Mouse (Mus musculus) limb, embryonic 13.5 days (tissue): ENCODE measurements around the gene Plxnb3. TPM values are rescaled to one million over a fixed set of nuclear protein-coding genes. Genes with fewer than 3 reads are reported as not detected.

ENCODE experiments used
- ATAC-seq: fragments of 200-750 bp; cut with Nextera tagmentation; 2 replicates; pipeline ENCODE4 v1.8.0; 2017; ENCODE audit warnings: low read depth, moderate number of reproducible peaks, moderate TSS enrichment; ENCODE audit not compliant: low FRiP score
- H3K27ac ChIP-seq: fragments of 300-500 bp; sonication (generic); 2 replicates; pipeline ENCODE4 v1.5.1; 2015; ENCODE audit warnings: inconsistent platforms, mild to moderate bottlenecking, moderate library complexity
- H3K27me3 ChIP-seq: fragments of 300-500 bp; sonication (generic); 2 replicates; pipeline ENCODE4 v1.6.1; 2015; ENCODE audit warnings: mild to moderate bottlenecking, inconsistent platforms
- H3K36me3 ChIP-seq: fragments of 300-500 bp; sonication (generic); 2 replicates; pipeline ENCODE4 v1.6.1; 2015; ENCODE audit warnings: inconsistent platforms, mild to moderate bottlenecking, moderate library complexity
- H3K4me1 ChIP-seq: fragments of 300-500 bp; sonication (generic); 2 replicates; pipeline ENCODE4 v1.6.1; 2015; ENCODE audit warnings: inconsistent platforms
- H3K4me2 ChIP-seq: fragments of 300-500 bp; sonication (generic); replicated peaks from 2 replicates; pipeline ENCODE4 v1.6.1; 2015; ENCODE audit warnings: inconsistent platforms, mild to moderate bottlenecking, moderate library complexity
- H3K4me3 ChIP-seq: fragments of 300-500 bp; sonication (generic); 2 replicates; pipeline ENCODE4 v1.5.1; 2015; ENCODE audit warnings: moderate library complexity, mild to moderate bottlenecking, inconsistent platforms
- H3K9ac ChIP-seq: fragments of 300-500 bp; sonication (generic); 2 replicates; pipeline ENCODE4 v1.6.1; 2015; ENCODE audit warnings: mild to moderate bottlenecking, inconsistent platforms
- H3K9me3 ChIP-seq: fragments of 300-500 bp; sonication (generic); 2 replicates; pipeline ENCODE4 v1.6.1; 2016; ENCODE audit warnings: inconsistent platforms
- WGBS: fragments of 180-500 bp; shearing (Covaris S2); methylation state at CpG from one replicate; pipeline ENCODE4 v1.1.7; 2015; 5-methylcytosine and 5-hydroxymethylcytosine counted together
- polyA plus RNA-seq: library from polyadenylated mRNA; unstranded; fragments of >200 nt; fragmentation: Nextera tagmentation; extraction: Ambion mirVana; gene quantifications from 2 replicates; pipeline ENCODE4 v1.2.1, GENCODE M21; 2015

The Plxnb3 gene
- polyA plus RNA-seq, 1 experiment from 2014 or later = 0.48 TPM

GRCm38 (mm10) chrX:73744774-73745481, 12.0 kb upstream of the Plxnb3 start:
- Histone ChIP-seq H3K4me1 (no peaks in the 10 kb centered on the region), H3K4me2 (no peak overlapping the region), H3K27me3 (no peaks in the 10 kb centered on the region), H3K27ac (no peak overlapping the region), H3K9me3 (no peaks in the 10 kb centered on the region), H3K36me3 (no peaks in the 10 kb centered on the region), H3K9ac (no peak overlapping the region), H3K4me3 (no peak overlapping the region)
- 70% methylated on average over 1 of the region's 1 CpGs for WGBS
- ATAC-seq = no peak

DNA sequence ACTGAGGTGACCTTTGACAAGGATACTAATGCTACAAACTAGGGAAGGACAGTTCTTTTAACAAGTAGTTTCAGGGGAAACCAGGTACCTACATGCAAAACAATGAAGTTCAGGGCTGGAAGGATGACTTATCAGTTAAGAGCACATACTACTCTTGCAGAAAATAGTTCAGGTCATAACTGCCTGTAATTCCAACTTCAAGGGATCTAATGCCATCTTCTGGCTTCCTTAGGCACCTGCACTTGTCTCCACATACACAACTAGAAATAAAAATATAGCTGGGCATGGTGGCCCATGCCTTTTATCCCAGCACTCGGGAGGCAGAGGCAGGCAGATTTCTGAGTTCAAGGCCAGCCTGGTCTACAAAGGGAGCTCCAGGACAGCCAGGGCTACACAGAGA, 7.9 kb upstream of the Plxnb3 start:
- WGBS = 85% methylated on average over 1 of the region's 1 CpGs
- no peak overlapping the region for H3K9ac ChIP-seq
- H3K9me3 ChIP-seq = no peaks in the 10 kb centered on the region
- no peak overlapping the region for H3K4me3 ChIP-seq
- H3K27ac ChIP-seq = no peak overlapping the region
- no peaks in the 10 kb centered on the region for H3K36me3 ChIP-seq
- H3K4me1 ChIP-seq = no peaks in the 10 kb centered on the region
- no peaks in the 10 kb centered on the region for H3K27me3 ChIP-seq
- no peak overlapping the region for H3K4me2 ChIP-seq
- no peak for ATAC-seq

GRCm38 (mm10) chrX:73758611-73759290, 1.9 kb downstream of the Plxnb3 start:
- 83% methylated on average over 13 of the region's 13 CpGs for WGBS
- H3K9ac ChIP-seq = no peak overlapping the region
- no peak overlapping the region for H3K27ac ChIP-seq
- no peak overlapping the region for H3K4me3 ChIP-seq
- H3K4me2 ChIP-seq = no peak overlapping the region
- no peaks in the 10 kb centered on the region for H3K4me1 ChIP-seq
- H3K27me3 ChIP-seq = peaks cover 10% of the 10 kb centered on the region; the same call in 1 of the 2 replicates
- H3K36me3 ChIP-seq = no peaks in the 10 kb centered on the region
- H3K9me3 ChIP-seq = no peaks in the 10 kb centered on the region
- no peak for ATAC-seq

DNA sequence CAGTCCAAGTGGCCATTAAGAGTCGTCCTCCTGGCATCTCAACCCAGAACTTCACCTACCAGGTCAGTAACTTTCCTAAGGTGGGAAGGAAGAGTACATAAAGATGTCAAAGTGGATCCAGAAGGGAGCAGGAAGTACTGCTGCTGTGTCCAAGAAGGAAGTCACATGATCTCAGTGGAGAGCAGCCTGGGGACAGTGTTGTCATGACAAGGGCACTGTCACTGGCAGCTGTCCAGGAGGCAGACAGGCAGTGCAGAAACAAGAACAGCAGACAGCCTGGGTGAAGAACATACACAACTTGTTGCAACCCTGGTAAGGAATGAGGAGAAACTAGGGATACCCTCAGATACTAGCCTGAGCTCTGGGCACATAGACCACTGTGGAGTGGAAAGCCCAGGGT, 8.4 kb downstream of the Plxnb3 start:
- ATAC-seq = no peak
- Histone ChIP-seq H3K4me3 (no peak overlapping the region), H3K27me3 (no peaks in the 10 kb centered on the region; the same call in 1 of the 2 replicates), H3K9ac (no peak overlapping the region), H3K9me3 (no peaks in the 10 kb centered on the region), H3K27ac (no peak overlapping the region), H3K4me2 (no peak overlapping the region), H3K4me1 (no peaks in the 10 kb centered on the region), H3K36me3 (no peaks in the 10 kb centered on the region)
- WGBS = 65% methylated on average over 1 of the region's 1 CpGs

DNA sequence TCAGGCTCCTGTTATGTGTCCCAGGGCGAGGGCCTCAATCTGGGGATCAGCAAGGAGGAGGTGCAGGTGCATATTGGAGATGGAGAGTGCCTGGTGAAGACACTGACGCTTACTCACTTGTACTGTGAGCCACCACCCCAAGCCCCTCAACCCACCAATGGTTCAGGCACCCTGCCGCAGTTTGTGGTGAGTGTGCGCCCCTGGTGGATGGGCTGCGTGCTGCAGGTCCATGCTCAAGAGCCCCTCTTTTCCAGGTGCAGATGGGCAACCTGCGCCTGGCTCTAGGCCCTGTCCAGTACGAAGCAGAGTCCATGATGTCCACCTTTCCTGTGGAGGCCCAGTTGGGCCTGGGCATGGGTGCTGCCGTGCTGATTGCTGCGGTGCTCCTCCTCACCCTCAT, 10.4 kb downstream of the Plxnb3 start:
- no peaks in the 10 kb centered on the region for H3K9me3 ChIP-seq
- no peak overlapping the region for H3K4me2 ChIP-seq
- H3K9ac ChIP-seq = no peak overlapping the region
- H3K4me3 ChIP-seq = no peak overlapping the region
- ATAC-seq = no peak
- no peaks in the 10 kb centered on the region; the same call in 1 of the 2 replicates for H3K27me3 ChIP-seq
- WGBS = 48% methylated on average over 9 of the region's 9 CpGs
- no peaks in the 10 kb centered on the region for H3K4me1 ChIP-seq
- H3K36me3 ChIP-seq = no peaks in the 10 kb centered on the region
- no peak overlapping the region for H3K27ac ChIP-seq

- Histone ChIP-seq H3K9ac (0 out of 2 replicates have a peak within 1 kb of the TSS, but pooled peaks have one; percentile 13), H3K9me3 (no peaks in the 10 kb centered on the region), H3K4me2 (no peak within 1 kb of the TSS), H3K36me3 (peaks cover 30% of the 10 kb centered on the region), H3K4me3 (no peak within 1 kb of the TSS), H3K27ac (no peak within 1 kb of the TSS; the same call in 1 of the 2 replicates), H3K4me1 (0 out of 2 replicates have a peak, but pooled peaks cover 7% of the 10 kb centered on the region), H3K27me3 (no peaks in the 10 kb centered on the region)
- peak; percentile 17; the same call in 1 of the 2 replicates for ATAC-seq
- 38% methylated on average over 9 of the region's 9 CpGs for WGBS
These were observed 17.4 kb downstream of the Plxnb3 start, which contains the start of gene Srpk3 for GRCm38 (mm10) chrX:73774168-73774760. Gene Srpk3, plus strand, starts transcription at chrX:73774405.

DNA sequence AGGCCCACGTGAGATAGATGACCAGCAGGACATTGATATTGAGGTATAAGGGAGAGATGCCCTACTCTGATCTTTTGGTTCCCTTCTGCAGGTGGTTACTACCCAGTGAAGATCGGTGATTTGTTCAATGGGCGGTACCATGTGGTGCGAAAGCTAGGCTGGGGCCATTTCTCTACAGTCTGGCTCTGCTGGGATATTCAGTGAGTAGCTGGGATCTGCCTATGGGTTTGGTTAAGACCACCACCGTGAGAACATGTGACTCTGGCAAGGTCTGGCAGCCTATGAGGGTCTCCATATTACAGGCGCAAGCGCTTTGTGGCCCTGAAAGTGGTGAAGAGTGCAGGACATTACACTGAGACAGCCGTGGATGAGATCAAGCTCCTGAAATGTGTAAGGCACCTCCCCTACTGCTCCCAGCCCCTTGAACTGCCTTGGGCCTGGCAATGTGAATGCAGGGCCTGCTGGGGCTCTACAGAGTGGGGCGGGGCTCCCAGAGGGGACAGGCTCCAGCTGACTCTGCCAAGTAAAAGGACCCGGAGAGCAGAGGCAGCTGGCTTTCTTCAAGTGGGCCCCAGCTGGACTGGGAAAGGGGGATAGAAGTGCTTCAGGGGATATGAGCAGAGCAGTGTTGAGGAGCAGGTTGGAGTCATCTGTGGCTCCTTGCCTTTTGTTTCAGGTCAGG, 18.1 kb downstream of the Plxnb3 start:
- ATAC-seq = peak; percentile 68; the same call in 1 of the 2 replicates
- 0 out of 2 replicates have a peak, but pooled peaks cover 7% of the 10 kb centered on the region for H3K4me1 ChIP-seq
- no peak overlapping the region for H3K4me3 ChIP-seq
- peaks cover 36% of the 10 kb centered on the region for H3K36me3 ChIP-seq
- no peak overlapping the region for H3K4me2 ChIP-seq
- no peaks in the 10 kb centered on the region for H3K27me3 ChIP-seq
- 0 out of 2 replicates have a peak overlapping the region, but pooled peaks have one; percentile 13 for H3K9ac ChIP-seq
- 70% methylated on average over 10 of the region's 10 CpGs for WGBS
- H3K27ac ChIP-seq = no peak overlapping the region
- no peaks in the 10 kb centered on the region for H3K9me3 ChIP-seq

DNA sequence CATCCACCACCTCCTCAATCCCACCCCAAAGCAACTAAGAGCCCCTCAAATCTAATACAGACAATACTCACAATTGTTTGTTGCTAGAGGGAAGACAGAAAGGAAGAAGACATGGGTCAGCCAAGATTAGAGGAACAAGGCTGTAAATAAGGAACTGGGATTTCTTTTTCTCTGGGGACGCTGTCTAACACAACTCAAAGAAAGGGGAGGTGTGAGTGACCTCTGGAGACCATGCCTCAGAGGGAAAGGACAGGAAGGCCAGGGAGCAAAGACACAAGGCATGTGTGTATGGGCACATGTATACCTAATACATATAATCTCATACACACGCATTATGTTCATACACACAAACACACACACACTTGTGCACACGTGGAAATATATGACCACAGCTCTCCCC, 25.3 kb downstream of the Plxnb3 start:
- no peak overlapping the region for H3K4me3 ChIP-seq
- WGBS = 89% methylated on average over 3 of the region's 3 CpGs
- H3K4me1 ChIP-seq = peaks cover 10% of the 10 kb centered on the region
- no peak for ATAC-seq
- peaks cover 5% of the 10 kb centered on the region for H3K27me3 ChIP-seq
- H3K4me2 ChIP-seq = no peak overlapping the region
- H3K9ac ChIP-seq = no peak overlapping the region
- H3K27ac ChIP-seq = no peak overlapping the region
- H3K9me3 ChIP-seq = no peaks in the 10 kb centered on the region
- H3K36me3 ChIP-seq = peaks cover 47% of the 10 kb centered on the region

DNA sequence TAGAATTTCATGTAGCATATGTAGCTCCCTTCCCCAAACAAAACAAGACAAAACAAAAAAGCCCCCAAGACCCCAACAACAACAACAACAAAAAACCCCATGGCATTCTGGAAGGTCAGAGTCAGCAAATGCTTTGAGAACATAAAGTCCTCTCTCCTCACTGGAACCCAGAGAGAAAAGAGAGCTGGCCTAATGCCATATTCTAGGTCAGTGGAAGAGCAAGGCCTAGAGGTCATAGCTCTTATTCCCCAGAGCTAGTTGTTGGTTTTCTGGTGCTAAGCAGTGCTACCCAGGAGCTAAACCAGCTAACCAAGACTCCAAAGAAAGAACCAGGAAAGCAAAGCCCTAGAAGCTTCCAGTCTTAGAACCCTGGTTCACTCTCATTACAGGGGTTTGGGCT, 28.8 kb downstream of the Plxnb3 start:
- Histone ChIP-seq H3K4me3 (peak overlapping the region; percentile 60), H3K4me1 (peaks cover 12% of the 10 kb centered on the region), H3K4me2 (peak overlapping the region; percentile 68), H3K36me3 (peaks cover 27% of the 10 kb centered on the region), H3K27me3 (peaks cover 5% of the 10 kb centered on the region), H3K9me3 (no peaks in the 10 kb centered on the region), H3K9ac (peak overlapping the region; percentile 75), H3K27ac (0 out of 2 replicates have a peak overlapping the region, but pooled peaks have one; percentile 85)
- no peak for ATAC-seq

DNA sequence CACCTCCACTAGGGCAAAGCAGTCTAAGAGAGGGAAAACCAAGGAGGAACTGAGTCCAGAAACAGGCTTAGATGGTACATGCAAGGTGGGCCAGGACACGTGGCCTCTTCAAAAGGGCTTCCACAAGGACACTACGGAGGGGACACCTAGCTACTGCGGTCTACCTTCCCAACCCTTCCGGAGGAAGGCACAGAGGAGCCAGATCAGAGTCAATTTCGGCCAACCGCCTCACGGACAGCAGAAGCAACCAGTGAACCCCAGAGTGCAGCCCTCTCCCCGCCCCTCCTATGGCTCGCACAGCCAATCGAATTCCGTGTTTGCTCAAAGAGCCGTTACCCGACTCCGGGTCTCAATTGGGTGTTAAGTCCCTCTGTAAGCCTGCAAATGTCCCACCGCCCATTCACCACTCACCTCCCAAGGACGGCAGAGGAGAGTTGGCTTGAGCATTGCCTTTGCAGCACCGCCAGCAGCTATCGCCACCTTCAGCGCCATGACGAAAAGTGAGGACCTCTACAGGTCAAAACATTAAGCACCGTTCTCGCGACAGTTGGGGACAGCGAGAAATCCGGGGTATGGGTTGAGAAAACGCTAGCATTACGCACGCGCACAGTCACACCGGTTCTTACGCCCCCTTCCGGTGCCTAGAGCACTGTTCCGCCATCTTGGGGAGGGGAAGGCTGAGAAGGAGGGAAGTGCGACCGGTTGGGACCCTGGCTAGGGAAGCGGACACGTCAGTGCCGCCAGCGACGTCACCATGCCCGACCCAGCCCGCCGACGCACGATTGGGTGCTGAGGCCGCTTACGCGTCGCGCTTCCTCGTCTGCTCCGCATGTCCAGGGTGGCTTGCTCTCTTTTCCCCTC, 29.7 kb downstream of the Plxnb3 start, which contains the start of the genes Idh3g and Ssr4:
Gene Idh3g (minus strand): TSS at position 534 of the 861 bp plus-strand sequence.
Gene Ssr4 (plus strand): TSS at position 665 of the 861 bp plus-strand sequence.
- peaks cover 5% of the 10 kb centered on the region for H3K27me3 ChIP-seq
- H3K27ac ChIP-seq = peak within 1 kb of the TSS; percentile 85; the same call in 1 of the 2 replicates
- 20% methylated on average over 52 of the region's 52 CpGs for WGBS
- H3K4me1 ChIP-seq = peaks cover 12% of the 10 kb centered on the region
- H3K9me3 ChIP-seq = no peaks in the 10 kb centered on the region
- H3K36me3 ChIP-seq = peaks cover 25% of the 10 kb centered on the region
- peak within 1 kb of the TSS; percentile 75 for H3K9ac ChIP-seq
- ATAC-seq = peak; percentile 95
- peak within 1 kb of the TSS; percentile 68 for H3K4me2 ChIP-seq
- H3K4me3 ChIP-seq = peak within 1 kb of the TSS; percentile 60

GRCm38 (mm10) chrX:73787225-73787558, 30.3 kb downstream of the Plxnb3 start:
- H3K9me3 ChIP-seq = no peaks in the 10 kb centered on the region
- ATAC-seq = no peak; the same call in 1 of the 2 replicates
- H3K27me3 ChIP-seq = peaks cover 5% of the 10 kb centered on the region

More at GRCm38 (mm10) chrX:73787225-73787558, 30.3 kb downstream of the Plxnb3 start:
- peak overlapping the region; percentile 68 for H3K4me2 ChIP-seq
- peak overlapping the region; percentile 70; the same call in 1 of the 2 replicates for H3K27ac ChIP-seq
- peaks cover 21% of the 10 kb centered on the region for H3K36me3 ChIP-seq
- 23% methylated on average over 22 of the region's 22 CpGs for WGBS
- peak overlapping the region; percentile 75 for H3K9ac ChIP-seq
- H3K4me3 ChIP-seq = peak overlapping the region; percentile 60
- H3K4me1 ChIP-seq = peaks cover 12% of the 10 kb centered on the region
